Mouse (Mus musculus) WW6 (cell line): ENCODE results near the gene Aars2.

ENCODE experiments used
- DNase-seq: peaks from one replicate; pipeline ENCODE4 v3.0.0-alpha.2; 2013; ENCODE audit warnings: low read depth, low spot score

Gene Aars2

GRCm38 (mm10) chr17:45557998-45558862 is 51.6 kb downstream of the Aars2 start:
- DNase-seq: no peak

- no peak for DNase-seq
These were observed 53.3 kb downstream of the Aars2 start for GRCm38 (mm10) chr17:45559732-45560525.

GRCm38 (mm10) chr17:45563216-45563615 is 56.6 kb downstream of the Aars2 start:
- no peak for DNase-seq

GRCm38 (mm10) chr17:45563655-45564530 is 57.3 kb downstream of the Aars2 start, which contains the start of gene Slc35b2:
Gene Slc35b2, plus strand, starts transcription at chr17:45563874.
- peak; percentile 79 for DNase-seq

- DNase-seq: no peak
These were observed 58.0 kb downstream of the Aars2 start for GRCm38 (mm10) chr17:45564531-45565084.

GRCm38 (mm10) chr17:45565103-45565502 is 58.5 kb downstream of the Aars2 start:
- no peak for DNase-seq

GRCm38 (mm10) chr17:45566031-45566359 is 59.4 kb downstream of the Aars2 start:
- no peak for DNase-seq

- DNase-seq: no peak
These were observed 59.9 kb downstream of the Aars2 start for GRCm38 (mm10) chr17:45566360-45567161.

- no peak for DNase-seq
These were observed 60.5 kb downstream of the Aars2 start for GRCm38 (mm10) chr17:45567162-45567601.

- no peak for DNase-seq
These were observed 62.3 kb downstream of the Aars2 start for GRCm38 (mm10) chr17:45568990-45569389.

- DNase-seq: no peak
These were observed 63.4 kb downstream of the Aars2 start for GRCm38 (mm10) chr17:45569999-45570398.
